Mouse (Mus musculus) kidney, embryonic 14.5 days (tissue): ENCODE results near the gene Hcfc1. TPM values are rescaled to one million over a fixed set of nuclear protein-coding genes. Genes with fewer than 3 reads are reported as not detected.
A peak's percentile ranks its signal among the peaks of the same experiment; 100 is the strongest.

Experiments
- ATAC-seq: fragments of 200-750 bp; cut with Nextera tagmentation; 2 replicates; pipeline ENCODE4 v1.8.0; 2017; ENCODE audit warnings: moderate number of reproducible peaks, mild to moderate bottlenecking, moderate TSS enrichment, moderate library complexity; ENCODE audit not compliant: low FRiP score, low TSS enrichment
- H3K27ac ChIP-seq: fragments of 300-500 bp; sonication (generic); 2 replicates; pipeline ENCODE4 v1.5.1; 2014; ENCODE audit warnings: low read depth, mild to moderate bottlenecking, low read length, moderate library complexity, mixed read lengths
- H3K27me3 ChIP-seq: fragments of 300-500 bp; sonication (generic); 2 replicates; pipeline ENCODE4 v1.6.1; 2014; ENCODE audit warnings: mild to moderate bottlenecking, low read length; ENCODE audit not compliant: control insufficient read depth, insufficient read depth
- H3K36me3 ChIP-seq: fragments of 300-500 bp; sonication (generic); 2 replicates; pipeline ENCODE4 v1.6.1; 2014; ENCODE audit warnings: low read length, mixed read lengths; ENCODE audit not compliant: control insufficient read depth, insufficient read depth
- H3K4me1 ChIP-seq: fragments of 300-500 bp; sonication (generic); 2 replicates; pipeline ENCODE4 v1.6.1; 2014; ENCODE audit warnings: low read length, mixed read lengths; ENCODE audit not compliant: control insufficient read depth, insufficient read depth
- H3K4me2 ChIP-seq: fragments of 300-500 bp; sonication (generic); replicated peaks from 2 replicates; pipeline ENCODE4 v1.6.1; 2014; ENCODE audit warnings: low read depth, mild to moderate bottlenecking, low read length
- H3K4me3 ChIP-seq: fragments of 300-500 bp; sonication (generic); 2 replicates; pipeline ENCODE4 v1.5.1; 2014; ENCODE audit warnings: mild to moderate bottlenecking, low read length
- H3K9ac ChIP-seq: fragments of 300-500 bp; sonication (generic); 2 replicates; pipeline ENCODE4 v1.6.1; 2014; ENCODE audit warnings: low read depth, mild to moderate bottlenecking, low read length, moderate library complexity
- H3K9me3 ChIP-seq: fragments of 300-500 bp; sonication (generic); 2 replicates; pipeline ENCODE4 v1.6.1; 2016; ENCODE audit warnings: low read length; ENCODE audit not compliant: control insufficient read depth
- WGBS: fragments of 180-500 bp; shearing (Covaris S2); extraction: QIAGEN DNeasy Blood & Tissue Kit; methylation state at CpG from one replicate; pipeline ENCODE4 v1.1.7; 2014; 5-methylcytosine and 5-hydroxymethylcytosine counted together
- polyA plus RNA-seq: library from polyadenylated mRNA; unstranded; fragments of >200 nt; fragmentation: Nextera tagmentation; extraction: Ambion mirVana; gene quantifications from 2 replicates; pipeline ENCODE4 v1.2.1, GENCODE M21; 2014

Hcfc1 gene
- polyA plus RNA-seq, 1 experiment from 2014 or later: 87.8 TPM

GRCm38 (mm10) chrX:73910049-73910448 lies 56.1 kb downstream of the Hcfc1 start:
- Histone ChIP-seq H3K4me1 (no peaks in the 10 kb centered on the region), H3K27me3 (no peaks in the 10 kb centered on the region), H3K4me3 (no peak overlapping the region), H3K4me2 (no peak overlapping the region), H3K9ac (no peak overlapping the region), H3K9me3 (no peaks in the 10 kb centered on the region), H3K36me3 (no peaks in the 10 kb centered on the region), H3K27ac (no peak overlapping the region)
- ATAC-seq: no peak
- WGBS: 92% methylated on average over 1 of the region's 1 CpGs

- Histone ChIP-seq H3K4me1 (no peaks in the 10 kb centered on the region), H3K27ac (no peak overlapping the region), H3K27me3 (no peaks in the 10 kb centered on the region), H3K4me2 (no peak overlapping the region), H3K4me3 (no peak overlapping the region), H3K9me3 (no peaks in the 10 kb centered on the region), H3K9ac (no peak overlapping the region), H3K36me3 (no peaks in the 10 kb centered on the region)
- WGBS: 82% methylated on average over 3 of the region's 3 CpGs
- ATAC-seq: no peak
These were observed 68.2 kb downstream of the Hcfc1 start for GRCm38 (mm10) chrX:73897959-73898358.

GRCm38 (mm10) chrX:73895719-73896118 lies 70.4 kb downstream of the Hcfc1 start, which contains the start of gene L1cam:
Gene L1cam (minus strand): TSS chrX:73896105.
- no peaks in the 10 kb centered on the region for H3K36me3 ChIP-seq
- 0 out of 2 replicates have a peak, but pooled peaks have one; percentile 46 for ATAC-seq
- no peaks in the 10 kb centered on the region for H3K27me3 ChIP-seq
- no peaks in the 10 kb centered on the region for H3K9me3 ChIP-seq
- WGBS: 14% methylated on average over 2 of the region's 2 CpGs
- no peak within 1 kb of the TSS for H3K27ac ChIP-seq
- no peak within 1 kb of the TSS for H3K9ac ChIP-seq
- no peak within 1 kb of the TSS for H3K4me3 ChIP-seq
- no peak within 1 kb of the TSS for H3K4me2 ChIP-seq
- no peaks in the 10 kb centered on the region for H3K4me1 ChIP-seq

- 91% methylated on average over 14 of the region's 14 CpGs for WGBS
- no peak overlapping the region for H3K4me3 ChIP-seq
- no peak overlapping the region for H3K4me2 ChIP-seq
- H3K36me3 ChIP-seq: no peaks in the 10 kb centered on the region
- H3K27ac ChIP-seq: no peak overlapping the region
- no peaks in the 10 kb centered on the region for H3K27me3 ChIP-seq
- no peak for ATAC-seq
- H3K9me3 ChIP-seq: no peaks in the 10 kb centered on the region
- H3K9ac ChIP-seq: no peak overlapping the region
- no peaks in the 10 kb centered on the region for H3K4me1 ChIP-seq
These were observed 73.3 kb downstream of the Hcfc1 start for GRCm38 (mm10) chrX:73892833-73893232.

Other genes with a start within 250 kb of the Hcfc1 start
- gene Abcd1, start 249.8 kb downstream of the Hcfc1 start, polyA plus RNA-seq: 9.3 and 12.0 TPM in 2 replicates
- gene Plxnb3, start 209.3 kb downstream of the Hcfc1 start, polyA plus RNA-seq: 0.14 and 0.27 TPM in 2 replicates
- 2.9 and 4.7 TPM in 2 replicates for gene Srpk3, start 192.0 kb downstream of the Hcfc1 start, polyA plus RNA-seq
- 221 and 247 TPM in 2 replicates for gene Idh3g, start 179.5 kb downstream of the Hcfc1 start, polyA plus RNA-seq
- gene Ssr4, start 179.3 kb downstream of the Hcfc1 start, polyA plus RNA-seq: 207 and 210 TPM in 2 replicates
- 1.1 and 1.9 TPM in 2 replicates for gene Pdzd4, start 141.4 kb downstream of the Hcfc1 start, polyA plus RNA-seq
- gene Avpr2, start 74.3 kb downstream of the Hcfc1 start, polyA plus RNA-seq: 2.3 and 4.4 TPM in 2 replicates
- 4.2 and 6.1 TPM in 2 replicates for gene L1cam, start 70.3 kb downstream of the Hcfc1 start, polyA plus RNA-seq
- gene Arhgap4, start 44.5 kb downstream of the Hcfc1 start, polyA plus RNA-seq: 1.7 and 4.2 TPM in 2 replicates
- 140 and 168 TPM in 2 replicates for gene Naa10, start 44.4 kb downstream of the Hcfc1 start, polyA plus RNA-seq
- gene Renbp, start 35.5 kb downstream of the Hcfc1 start, polyA plus RNA-seq: 36.9 and 38.8 TPM in 2 replicates
- gene Irak1, start 57.6 kb upstream of the Hcfc1 start, polyA plus RNA-seq: 56.6 and 64.8 TPM in 2 replicates
- not detected in 2 replicates for gene Opn1mw, start 161.1 kb upstream of the Hcfc1 start, polyA plus RNA-seq
- gene Mecp2, start 169.0 kb upstream of the Hcfc1 start, polyA plus RNA-seq: 8.4 and 12.7 TPM in 2 replicates
- not detected in 2 replicates for gene Tex28, start 201.5 kb upstream of the Hcfc1 start, polyA plus RNA-seq
- gene Tktl1, start 210.9 kb upstream of the Hcfc1 start, polyA plus RNA-seq: not detected in 2 replicates